Mouse (Mus musculus): ENCODE measurements at regions not wholly inside any gene's neighbourhood (a gene's known extent, or its start where the extent isn't known, plus 50 kb on each side); places are given as distances from the start of the nearest gene placed in this dataset.

- 76% methylated on average over 7 of the region's 7 CpGs for WGBS
Observed at GRCm38 (mm10) chr14:58264401-58264800, 194.1 kb downstream of the Fgf9 start.

GRCm38 (mm10) chr14:58253369-58253968 lies 183.1 kb downstream of the Fgf9 start:
- no peak for TF ChIP-seq CTCF (IDR thresholded peaks at IDR 0.05; ENCODE audit: low read depth)
- no peaks in the 10 kb centered on the region for H3K9me3 ChIP-seq (ENCODE audit: low read length)
- no peak overlapping the region for H3K4me2 ChIP-seq (ENCODE audit: low read depth, low read length)
- H3K4me1 ChIP-seq (ENCODE audit: insufficient read depth, low read length) = no peaks in the 10 kb centered on the region
- DNase-seq (ENCODE audit: low spot score) (peak; percentile 61), ATAC-seq (peak; percentile 62)
- WGBS = 38% methylated on average over 3 of the region's 3 CpGs
- no peak overlapping the region for H3K9ac ChIP-seq (replicated peaks; ENCODE audit: low read length)
- H3K27me3 ChIP-seq (ENCODE audit: insufficient read depth, low read length) = no peaks in the 10 kb centered on the region
- no peaks in the 10 kb centered on the region for H3K36me3 ChIP-seq (ENCODE audit: insufficient read depth, low read length)
- no peak overlapping the region for H3K27ac ChIP-seq
- H3K4me3 ChIP-seq (ENCODE audit: low read length) = no peak overlapping the region

More at GRCm38 (mm10) chr14:58264401-58264800, 194.1 kb downstream of the Fgf9 start:
- no peak for ATAC-seq
- TF ChIP-seq CTCF (IDR thresholded peaks at IDR 0.05; ENCODE audit: low read depth) = no peak
- Histone ChIP-seq H3K4me1 (ENCODE audit: insufficient read depth, low read length) (no peaks in the 10 kb centered on the region), H3K4me3 (ENCODE audit: low read length) (no peak overlapping the region), H3K36me3 (ENCODE audit: insufficient read depth, low read length) (no peaks in the 10 kb centered on the region), H3K9ac (replicated peaks; ENCODE audit: low read length) (no peak overlapping the region), H3K4me2 (ENCODE audit: low read depth, low read length) (no peak overlapping the region), H3K27ac (no peak overlapping the region), H3K9me3 (ENCODE audit: low read length) (no peaks in the 10 kb centered on the region), H3K27me3 (ENCODE audit: insufficient read depth, low read length) (no peaks in the 10 kb centered on the region)
- no peak for DNase-seq (ENCODE audit: low spot score)

GRCm38 (mm10) chr14:58225869-58226268 lies 155.5 kb downstream of the Fgf9 start:
- no peaks in the 10 kb centered on the region for H3K4me1 ChIP-seq (ENCODE audit: insufficient read depth, low read length)
- no peak overlapping the region for H3K4me2 ChIP-seq (ENCODE audit: low read depth, low read length)
- H3K4me3 ChIP-seq (ENCODE audit: low read length) = no peak overlapping the region
- no peak for TF ChIP-seq CTCF (IDR thresholded peaks at IDR 0.05; ENCODE audit: low read depth)
- no peak for DNase-seq (ENCODE audit: low spot score)
- 93% methylated on average over 1 of the region's 1 CpGs for WGBS
- no peaks in the 10 kb centered on the region for H3K36me3 ChIP-seq (ENCODE audit: insufficient read depth, low read length)
- no peak for ATAC-seq
- H3K27ac ChIP-seq = no peak overlapping the region
- no peaks in the 10 kb centered on the region for H3K9me3 ChIP-seq (ENCODE audit: low read length)
- no peaks in the 10 kb centered on the region for H3K27me3 ChIP-seq (ENCODE audit: insufficient read depth, low read length)
- H3K9ac ChIP-seq (replicated peaks; ENCODE audit: low read length) = no peak overlapping the region

GRCm38 (mm10) chr14:58224419-58224818 lies 154.1 kb downstream of the Fgf9 start:
- no peak overlapping the region for H3K4me2 ChIP-seq (ENCODE audit: low read depth, low read length)
- 83% methylated on average over 3 of the region's 3 CpGs for WGBS
- H3K4me3 ChIP-seq (ENCODE audit: low read length) = no peak overlapping the region
- no peaks in the 10 kb centered on the region for H3K27me3 ChIP-seq (ENCODE audit: insufficient read depth, low read length)
- no peaks in the 10 kb centered on the region for H3K4me1 ChIP-seq (ENCODE audit: insufficient read depth, low read length)
- H3K27ac ChIP-seq = no peak overlapping the region
- ATAC-seq (no peak), DNase-seq (ENCODE audit: low spot score) (no peak)
- TF ChIP-seq CTCF (IDR thresholded peaks at IDR 0.05; ENCODE audit: low read depth) = no peak
- H3K9me3 ChIP-seq (ENCODE audit: low read length) = no peaks in the 10 kb centered on the region
- no peaks in the 10 kb centered on the region for H3K36me3 ChIP-seq (ENCODE audit: insufficient read depth, low read length)
- no peak overlapping the region for H3K9ac ChIP-seq (replicated peaks; ENCODE audit: low read length)

- H3K27ac ChIP-seq = no peak overlapping the region
- H3K9ac ChIP-seq (replicated peaks; ENCODE audit: low read length) = no peak overlapping the region
- H3K4me2 ChIP-seq (ENCODE audit: low read depth, low read length) = no peak overlapping the region
- ATAC-seq (no peak), DNase-seq (ENCODE audit: low spot score) (no peak)
- H3K9me3 ChIP-seq (ENCODE audit: low read length) = no peaks in the 10 kb centered on the region
- no peaks in the 10 kb centered on the region for H3K4me1 ChIP-seq (ENCODE audit: insufficient read depth, low read length)
- H3K27me3 ChIP-seq (ENCODE audit: insufficient read depth, low read length) = no peaks in the 10 kb centered on the region
- 95% methylated on average over 1 of the region's 1 CpGs for WGBS
- H3K36me3 ChIP-seq (ENCODE audit: insufficient read depth, low read length) = no peaks in the 10 kb centered on the region
- no peak for TF ChIP-seq CTCF (IDR thresholded peaks at IDR 0.05; ENCODE audit: low read depth)
- no peak overlapping the region for H3K4me3 ChIP-seq (ENCODE audit: low read length)
Observed at GRCm38 (mm10) chr14:58208401-58208800, 138.1 kb downstream of the Fgf9 start.

GRCm38 (mm10) chr14:58202607-58203295 lies 132.4 kb downstream of the Fgf9 start:
- Histone ChIP-seq H3K27me3 (ENCODE audit: insufficient read depth, low read length) (no peaks in the 10 kb centered on the region), H3K36me3 (ENCODE audit: insufficient read depth, low read length) (no peaks in the 10 kb centered on the region), H3K4me2 (ENCODE audit: low read depth, low read length) (no peak overlapping the region), H3K9me3 (ENCODE audit: low read length) (no peaks in the 10 kb centered on the region), H3K9ac (replicated peaks; ENCODE audit: low read length) (no peak overlapping the region), H3K4me3 (ENCODE audit: low read length) (no peak overlapping the region), H3K4me1 (ENCODE audit: insufficient read depth, low read length) (no peaks in the 10 kb centered on the region), H3K27ac (no peak overlapping the region)
- WGBS = 37% methylated on average over 6 of the region's 6 CpGs
- no peak for TF ChIP-seq CTCF (IDR thresholded peaks at IDR 0.05; ENCODE audit: low read depth)
- ATAC-seq (no peak), DNase-seq (ENCODE audit: low spot score) (no peak)

GRCm38 (mm10) chr14:58189948-58190347 lies 119.6 kb downstream of the Fgf9 start:
- H3K4me3 ChIP-seq (ENCODE audit: low read length) = no peak overlapping the region
- 83% methylated on average over 15 of the region's 15 CpGs for WGBS

More at GRCm38 (mm10) chr14:58189948-58190347, 119.6 kb downstream of the Fgf9 start:
- no peak overlapping the region for H3K27ac ChIP-seq
- no peaks in the 10 kb centered on the region for H3K36me3 ChIP-seq (ENCODE audit: insufficient read depth, low read length)
- no peak for ATAC-seq
- no peak for DNase-seq (ENCODE audit: low spot score)
- no peaks in the 10 kb centered on the region for H3K4me1 ChIP-seq (ENCODE audit: insufficient read depth, low read length)
- H3K4me2 ChIP-seq (ENCODE audit: low read depth, low read length) = no peak overlapping the region
- no peak for TF ChIP-seq CTCF (IDR thresholded peaks at IDR 0.05; ENCODE audit: low read depth)
- no peaks in the 10 kb centered on the region for H3K27me3 ChIP-seq (ENCODE audit: insufficient read depth, low read length)
- no peaks in the 10 kb centered on the region for H3K9me3 ChIP-seq (ENCODE audit: low read length)
- no peak overlapping the region for H3K9ac ChIP-seq (replicated peaks; ENCODE audit: low read length)

All from hindbrain, postnatal 0 days (tissue).